Mouse (Mus musculus): ENCODE results near the gene Gm21988.

- TF ChIP-seq CTCF (IDR thresholded peaks at IDR 0.05; ENCODE audit: low read depth) (no peak), EP300 (IDR thresholded peaks at IDR 0.05; ENCODE audit: low read depth) (no peak)
Measured at GRCm38 (mm10) chr11:70208778-70209388, 30.7 kb downstream of the Gm21988 start.

Measured in heart, postnatal 0 days (tissue).